Mouse (Mus musculus) left cerebral cortex, postnatal 36 days (tissue): Measurements from ENCODE around the gene Eloa. TPM values are rescaled to one million over a fixed set of nuclear protein-coding genes. Genes with fewer than 3 reads are reported as not detected.
A peak's percentile ranks its signal among the peaks of the same experiment; 100 is the strongest.
"Not testable (repeated sequence)": the region's sequence is repeated elsewhere in the genome, so short reads cannot be mapped to it uniquely, and the experiment has no call there.

Source experiments
- DNase-seq, 2 experiments: peaks; one replicate each; pipeline ENCODE4 v3.0.0; 2021 to 2022; ENCODE audit warnings: low spot score in 2 of 2, mixed read lengths in 1 of 2
- intact Hi-C: fragments of 180-260 bp; cut with DNase I; formaldehyde crosslinking; loops from one replicate; pipeline ENCODE4 v1.15.1; 2025
- total RNA-seq, 2 experiments: library from RNA; stranded (reverse); gene quantifications; 2 replicates each; pipeline ENCODE4 v1.2.3; 2021

Gene Eloa
- total RNA-seq = 10 to 100 TPM; 27.7 to 29.4 TPM

DNA sequence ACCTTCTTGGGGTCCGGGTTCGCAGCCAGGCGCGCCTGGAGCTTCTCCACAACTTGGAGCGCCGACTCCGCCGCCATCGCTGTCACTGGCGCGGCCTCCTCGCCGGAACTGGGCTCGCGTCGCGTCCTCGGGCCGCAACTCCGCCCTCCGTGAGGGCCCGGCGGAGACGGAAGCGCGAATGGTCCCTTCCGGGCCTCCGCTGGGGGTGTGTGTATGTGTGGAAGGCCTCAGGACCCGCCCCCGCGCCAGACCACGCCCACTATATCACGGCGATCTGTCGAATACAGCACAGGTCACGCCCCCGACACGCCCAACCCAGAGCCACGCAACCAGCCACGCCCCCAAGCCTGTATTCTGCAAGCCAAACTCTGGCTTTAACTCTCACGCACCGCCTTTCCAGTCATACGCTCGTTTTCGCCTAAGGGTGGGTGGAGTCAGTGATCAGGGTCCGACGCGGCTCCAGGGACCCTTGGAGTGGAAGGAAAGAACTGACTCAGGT, at the start of gene Eloa:
Gene Eloa, minus strand, starts transcription at position 215 of the 499 bp plus-strand sequence.
- peak; percentile 97 to 98 for DNase-seq
- intact Hi-C loops = loop anchor here (5.0 kb wide), 1 partner anchor 34 kb away; the partner anchor contains the start of gene Pithd1

GRCm38 (mm10) chr4:136071178-136071714, 49.7 kb upstream of the Eloa start:
- intact Hi-C loops = loop anchor here (2.0 kb wide), 1 partner anchor 78 kb away; no protein-coding TSS in a partner anchor
- peak; percentile 54 to 65 for DNase-seq

- intact Hi-C loops = loop anchor here (1.0 to 2.0 kb wide), 2 partner anchors 78 to 90 kb away; no protein-coding TSS in a partner anchor
- DNase-seq = no peak
These were observed 49.0 kb upstream of the Eloa start for GRCm38 (mm10) chr4:136070592-136070991.

GRCm38 (mm10) chr4:136069954-136070353, 48.4 kb upstream of the Eloa start:
- DNase-seq = peak; percentile 59 to 67
- intact Hi-C loops = loop anchor here (1.0 to 2.0 kb wide), 2 partner anchors 79 to 90 kb away; no protein-coding TSS in a partner anchor

DNA sequence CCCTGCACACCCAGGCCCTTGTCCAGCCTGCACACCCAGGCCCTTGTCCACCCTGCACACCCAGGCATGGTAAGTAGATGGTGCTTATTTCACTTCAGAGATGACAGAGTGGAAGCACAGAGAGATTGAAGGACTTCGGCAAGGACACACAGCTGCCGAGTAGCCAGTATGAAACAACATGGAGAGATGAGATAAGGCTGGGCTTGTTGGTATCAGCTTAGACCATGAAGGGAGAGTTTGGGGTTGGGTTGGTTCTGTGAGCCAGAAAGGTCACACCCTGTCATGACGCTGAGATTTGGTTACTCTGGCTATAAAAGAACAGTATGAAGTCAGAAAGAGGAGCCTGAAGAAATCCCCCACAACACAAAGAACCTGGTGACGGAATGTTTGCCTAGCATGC, 47.8 kb upstream of the Eloa start:
- no peak for DNase-seq
- intact Hi-C loops = no loop called here

GRCm38 (mm10) chr4:136063143-136063542, 41.6 kb upstream of the Eloa start:
- intact Hi-C loops = no loop called here
- no peak for DNase-seq

GRCm38 (mm10) chr4:136059800-136060488, 38.4 kb upstream of the Eloa start:
- intact Hi-C loops, DNase-seq: not testable (repeated sequence)

- intact Hi-C loops = no loop called here
- DNase-seq = no peak
These were observed 36.4 kb upstream of the Eloa start for GRCm38 (mm10) chr4:136057916-136058315.

DNA sequence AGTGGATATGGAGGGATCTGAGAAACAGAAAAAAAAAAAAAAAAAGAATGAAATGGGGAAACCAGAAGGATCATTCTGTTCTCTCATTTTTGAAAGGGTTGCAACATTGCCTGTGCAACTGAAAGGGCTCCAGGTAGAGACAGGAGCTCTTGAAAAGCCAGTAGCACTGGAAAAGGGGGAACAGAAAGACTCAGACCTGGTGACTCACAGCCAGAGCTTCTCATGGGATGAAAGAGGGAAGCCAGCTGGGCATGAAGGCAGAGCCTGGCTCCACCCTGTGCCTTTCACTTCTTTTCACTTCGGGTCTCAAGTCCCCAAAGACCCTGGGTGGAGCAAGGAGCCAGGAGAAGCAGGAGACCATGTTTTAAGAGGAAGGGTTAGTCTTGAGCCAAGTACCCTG, 34.5 kb upstream of the Eloa start:
- intact Hi-C loops = no loop called here
- no peak for DNase-seq

DNA sequence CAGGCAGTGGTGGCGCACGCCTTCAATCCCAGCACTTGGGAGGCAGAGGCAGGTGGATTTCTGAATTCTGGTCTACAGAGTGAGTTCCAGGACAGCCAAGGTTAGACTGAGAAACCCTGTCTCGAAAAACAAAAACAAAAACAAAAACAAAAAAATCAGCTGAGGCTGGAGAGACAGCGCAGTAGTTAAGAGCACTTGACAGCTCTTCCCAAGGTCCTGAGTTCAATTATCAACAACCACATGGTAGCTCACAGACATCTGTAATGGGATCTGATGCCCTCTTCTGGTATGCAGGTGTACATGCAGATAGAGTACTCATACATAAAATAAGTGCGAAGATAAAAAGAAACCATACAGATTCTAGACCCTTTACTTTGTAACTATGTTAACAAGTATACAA, 32.3 kb upstream of the Eloa start:
- intact Hi-C loops = loop anchor here (5.0 kb wide), 1 partner anchor 548 kb away; the partner anchor contains the start of gene Kdm1a
- DNase-seq = no peak

- peak; percentile 91 to 93 for DNase-seq
- intact Hi-C loops = loop anchor here (5.0 kb wide), 1 partner anchor 549 kb away; the partner anchor contains the start of gene Kdm1a
These were observed 31.7 kb upstream of the Eloa start, which contains the start of gene Rpl11 for GRCm38 (mm10) chr4:136053247-136053596. Rpl11 (minus strand) TSS chr4:136053428.

DNA sequence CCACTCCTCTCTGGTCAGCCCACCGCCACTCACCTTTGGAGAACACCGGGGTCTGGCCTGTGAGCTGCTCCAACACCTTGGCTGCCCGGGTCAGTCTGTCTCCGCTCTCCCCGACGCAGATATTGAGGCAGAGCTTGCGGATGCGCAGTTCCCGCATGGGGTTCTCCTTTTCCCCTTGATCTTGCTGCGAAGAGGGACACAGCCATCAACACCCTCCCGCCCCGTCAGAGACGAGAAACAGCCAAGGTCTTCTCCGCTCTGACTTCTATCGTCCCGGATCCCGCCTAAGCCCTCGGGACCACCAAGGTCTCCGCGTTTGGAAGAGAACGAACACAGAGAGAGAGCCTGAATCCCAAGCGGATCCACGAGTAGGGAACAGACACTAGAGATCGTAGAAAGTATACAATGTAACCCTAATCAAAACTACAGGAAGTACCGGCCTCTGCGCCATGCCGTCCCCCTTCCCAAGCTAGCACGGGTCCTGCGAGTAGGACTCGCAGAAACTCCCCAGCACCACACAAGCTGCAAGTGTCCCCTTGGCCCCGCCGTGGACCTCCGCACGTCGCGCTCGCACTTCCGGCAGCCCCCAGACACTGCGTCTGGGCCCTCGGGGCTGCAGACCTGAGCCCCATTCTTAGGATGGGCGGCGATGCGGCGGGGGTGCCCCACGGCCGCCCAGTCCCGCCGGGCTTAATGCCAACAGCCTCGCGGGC, 31.1 kb upstream of the Eloa start:
- DNase-seq = no peak
- intact Hi-C loops = loop anchor here (5.0 kb wide), 1 partner anchor 550 kb away; the partner anchor contains the start of gene Kdm1a

DNA sequence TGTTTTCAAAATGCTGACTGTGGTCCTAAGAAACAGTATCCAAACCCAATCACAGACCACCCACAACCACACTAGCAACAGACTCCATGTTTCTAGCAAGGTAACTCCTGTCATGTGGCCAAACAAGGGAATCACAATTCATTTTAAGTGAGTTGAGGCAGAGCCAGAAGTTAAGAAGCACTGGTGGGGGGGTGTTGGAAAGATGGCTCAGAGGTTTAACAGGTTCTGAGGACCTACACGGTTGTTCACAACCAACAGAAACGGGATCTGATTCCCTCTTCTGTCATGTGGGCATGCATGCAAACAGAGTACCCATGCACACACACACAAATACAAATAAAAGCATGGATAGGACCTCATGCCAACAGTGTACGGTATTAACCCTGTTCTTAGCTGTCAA, 30.5 kb upstream of the Eloa start:
- DNase-seq = no peak
- intact Hi-C loops = loop anchor here (5.0 kb wide), 1 partner anchor 550 kb away; the partner anchor contains the start of gene Kdm1a

DNA sequence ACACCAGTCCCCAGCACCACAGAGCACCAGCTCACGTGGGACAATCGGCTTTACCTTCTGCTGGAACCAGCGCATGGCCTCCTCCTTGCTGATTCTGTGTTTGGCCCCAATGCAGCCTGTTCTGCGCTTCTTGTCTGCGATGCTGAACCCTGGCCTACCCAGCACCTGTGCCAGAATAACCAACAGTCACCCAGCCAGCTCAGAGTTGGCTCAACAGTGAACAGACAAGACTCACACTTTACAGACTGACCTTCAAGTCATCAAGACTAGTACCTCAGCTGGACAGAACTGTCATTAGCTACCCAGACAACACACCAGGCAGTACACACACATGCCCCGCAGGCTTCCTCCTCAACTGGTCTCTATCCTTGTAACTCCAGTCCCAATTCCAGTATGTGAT, 28.7 kb upstream of the Eloa start:
- intact Hi-C loops = loop anchor here (5.0 kb wide), 1 partner anchor 552 kb away; the partner anchor contains the start of gene Kdm1a
- DNase-seq = no peak

GRCm38 (mm10) chr4:136048291-136049032, 26.9 kb upstream of the Eloa start:
- intact Hi-C loops = no loop called here

GRCm38 (mm10) chr4:136047626-136048025, 26.1 kb upstream of the Eloa start:
- DNase-seq = no peak
- intact Hi-C loops = no loop called here

More at GRCm38 (mm10) chr4:136048291-136049032, 26.9 kb upstream of the Eloa start:
- DNase-seq = no peak

- intact Hi-C loops = no loop called here
These were observed 25.3 kb upstream of the Eloa start for GRCm38 (mm10) chr4:136046888-136047287.

DNA sequence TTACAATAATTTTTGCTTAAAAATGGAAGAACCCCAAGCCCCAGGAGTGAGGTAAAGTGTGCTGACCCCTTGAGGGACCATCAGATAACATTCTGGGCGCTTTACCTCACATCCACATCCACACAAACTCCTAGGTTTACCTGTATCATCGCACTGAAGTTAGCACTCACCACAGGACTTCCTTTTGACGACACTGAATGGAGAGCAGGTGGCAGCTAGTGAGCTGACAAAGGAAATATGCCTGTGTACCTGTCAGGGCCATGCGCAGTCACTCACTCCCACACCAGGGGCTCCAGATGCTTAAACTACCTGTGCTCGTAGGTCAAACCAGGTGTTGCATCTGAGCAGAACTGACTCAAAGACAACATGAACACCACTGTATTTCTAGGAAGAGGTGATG, 23.5 kb upstream of the Eloa start:
- intact Hi-C loops = no loop called here
- no peak for DNase-seq

More at GRCm38 (mm10) chr4:136046888-136047287, 25.3 kb upstream of the Eloa start:
- no peak for DNase-seq

- intact Hi-C loops = no loop called here
These were observed 22.3 kb upstream of the Eloa start for GRCm38 (mm10) chr4:136043784-136044400.

More at GRCm38 (mm10) chr4:136043784-136044400, 22.3 kb upstream of the Eloa start:
- no peak for DNase-seq
